Mouse (Mus musculus): Measurements from ENCODE around the gene Hpdl.

- TF ChIP-seq CTCF (IDR thresholded peaks at IDR 0.05; ENCODE audit: extremely low read depth, insufficient read length, insufficient replicate concordance, low read depth, low read length) (no peak), POLR2A (IDR thresholded peaks at IDR 0.05; ENCODE audit: low read depth, low read length) (no peak)
These were observed 41.0 kb downstream of the Hpdl start for GRCm38 (mm10) chr4:116780541-116780940.

Data from small intestine, adult 2 months (tissue).